In the genomic region with DNA sequence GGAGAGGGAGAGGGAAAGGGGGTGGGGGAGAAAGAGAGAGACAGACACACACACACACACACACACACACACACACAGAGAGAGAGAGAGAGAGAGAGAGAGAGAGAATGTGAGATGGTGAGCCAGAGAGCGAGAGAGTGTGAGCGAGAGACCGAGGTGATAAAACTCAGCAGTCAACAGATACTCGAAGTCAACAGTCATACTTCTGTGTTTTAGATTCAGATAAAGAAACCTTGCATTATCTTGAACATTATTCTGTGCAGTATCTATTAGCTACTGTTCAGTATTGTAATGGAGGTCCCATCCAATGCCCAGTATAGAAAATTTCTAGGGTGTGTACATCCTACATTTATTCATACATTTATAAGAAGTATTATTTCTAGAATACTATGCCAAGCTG, we compare ENCODE assay signal across 19 mouse cellular contexts.
"Had no signal": no experiment of that assay in that cellular context is flagged by ENCODE, and none has a peak within 500 bp of the region (broad histone marks: within the 10 kb centered on the region; RNA-seq: fewer than 3 reads in every experiment).

No protein-coding gene starts in this region.

- H3K27ac ChIP-seq: midbrain, embryonic 12.5 days; neural tube, embryonic 13.5 days; neural tube, embryonic 15.5 days; stomach, embryonic 15.5 days; stomach, postnatal 0 days had no signal

- H3K36me3 ChIP-seq: midbrain, embryonic 12.5 days; neural tube, embryonic 13.5 days; neural tube, embryonic 15.5 days; stomach, embryonic 15.5 days had no signal

- H3K4me2 ChIP-seq: lung, embryonic 14.5 days; midbrain, embryonic 12.5 days; neural tube, embryonic 13.5 days; neural tube, embryonic 15.5 days; stomach, embryonic 15.5 days had no signal

- H3K4me1 ChIP-seq: midbrain, embryonic 12.5 days; neural tube, embryonic 13.5 days; neural tube, embryonic 15.5 days; stomach, embryonic 15.5 days had no signal

- H3K27me3 ChIP-seq: midbrain, embryonic 12.5 days; neural tube, embryonic 13.5 days; neural tube, embryonic 15.5 days; stomach, embryonic 15.5 days had no signal

- H3K9ac ChIP-seq: lung, embryonic 14.5 days; midbrain, embryonic 12.5 days; neural tube, embryonic 13.5 days; neural tube, embryonic 15.5 days; stomach, embryonic 15.5 days had no signal

- ATAC-seq: midbrain, embryonic 16.5 days had no signal

- DNase-seq: lung, adult 18-20 months; lung, embryonic 14.5 days; lung, postnatal 10 days; lung, postnatal 4 days; midbrain, embryonic 14.5 days; retina, postnatal 1 day; right cerebral cortex, adult 18-20 months; right cerebral cortex, postnatal 25 days; right cerebral cortex, postnatal 4 days; thymus, adult 2 months; thymus, postnatal 25 days; thymus, postnatal 4 days had no signal

- H3K4me3 ChIP-seq: midbrain, embryonic 12.5 days; myocyte; neural tube, embryonic 13.5 days; neural tube, embryonic 15.5 days; stomach, embryonic 15.5 days had no signal

- H3K9me3 ChIP-seq: midbrain, embryonic 12.5 days; neural tube, embryonic 13.5 days; neural tube, embryonic 15.5 days; stomach, embryonic 15.5 days had no signal
